Mouse (Mus musculus) cerebellum, adult 11-12 months (tissue): ENCODE measurements around the gene Bhlhb9.
"Not testable (repeated sequence)": the region's sequence is repeated elsewhere in the genome, so short reads cannot be mapped to it uniquely, and the experiment has no call there.

Experiments used
- DNase-seq: peaks from one replicate; pipeline ENCODE4 v3.0.0; 2022

Gene Bhlhb9

DNA sequence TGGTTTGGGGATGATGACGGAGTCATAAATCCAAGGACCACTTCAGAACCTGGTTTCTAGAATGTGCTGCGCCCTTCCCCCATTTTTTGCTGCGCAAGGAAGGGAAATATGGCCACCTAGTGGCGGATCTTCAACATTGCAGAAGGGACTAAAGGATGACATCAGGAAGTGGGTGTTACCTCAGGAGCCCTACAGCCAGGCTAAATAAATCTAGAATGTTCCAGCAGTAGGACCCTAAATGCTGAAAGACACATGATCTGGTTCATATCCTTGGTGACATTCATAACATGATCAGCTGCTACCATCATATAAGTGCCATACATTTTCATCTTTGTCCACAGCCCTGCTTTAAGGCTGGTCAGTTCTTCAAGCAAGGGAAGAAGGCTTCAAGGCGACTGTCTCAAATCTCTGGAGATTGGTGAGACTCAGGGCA lies at the start of gene Bhlhb9:
Gene Bhlhb9 (plus strand): TSS at position 383 of the 433 bp plus-strand sequence.
- peak; percentile 69 for DNase-seq

DNA sequence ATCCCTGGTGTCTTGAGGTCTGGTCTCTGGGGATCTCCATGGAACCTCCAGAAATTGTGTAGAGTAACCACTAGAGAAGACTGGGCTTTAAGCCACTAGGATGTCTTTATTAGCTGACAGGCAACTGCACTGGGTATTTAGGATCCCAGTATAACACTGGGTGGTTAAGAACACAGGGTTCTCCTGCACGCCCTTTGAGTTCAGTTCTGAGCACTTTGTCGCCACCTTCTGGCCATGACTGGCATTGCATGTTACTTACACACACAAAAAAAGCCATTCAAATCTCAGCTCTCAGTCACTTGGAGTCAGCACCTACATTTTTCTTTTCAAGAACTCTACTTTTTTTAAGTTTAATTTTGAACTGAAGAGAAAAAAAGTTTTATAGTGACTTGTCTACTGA lies 44.6 kb upstream of the Bhlhb9 start:
- DNase-seq: peak; percentile 32

DNA sequence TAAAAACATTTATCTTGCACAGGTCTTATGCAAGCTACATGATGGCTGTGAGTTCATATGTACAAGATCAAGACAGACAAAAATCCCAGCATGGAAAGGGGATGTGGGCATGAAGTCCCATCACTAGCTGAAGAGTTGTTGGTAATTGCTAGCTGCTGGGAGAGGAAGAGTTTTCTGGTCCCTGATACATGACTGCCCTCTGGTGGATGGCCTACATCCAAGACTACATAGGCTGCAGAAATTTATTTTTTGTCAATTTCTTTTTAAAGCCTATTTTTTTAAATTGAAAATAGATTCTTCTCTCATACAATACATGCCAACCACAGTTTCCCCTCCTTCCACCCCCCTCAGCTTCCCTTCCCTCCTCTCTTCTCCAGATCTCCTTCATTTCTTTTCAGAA lies 35.7 kb upstream of the Bhlhb9 start:
- DNase-seq: peak; percentile 10

DNA sequence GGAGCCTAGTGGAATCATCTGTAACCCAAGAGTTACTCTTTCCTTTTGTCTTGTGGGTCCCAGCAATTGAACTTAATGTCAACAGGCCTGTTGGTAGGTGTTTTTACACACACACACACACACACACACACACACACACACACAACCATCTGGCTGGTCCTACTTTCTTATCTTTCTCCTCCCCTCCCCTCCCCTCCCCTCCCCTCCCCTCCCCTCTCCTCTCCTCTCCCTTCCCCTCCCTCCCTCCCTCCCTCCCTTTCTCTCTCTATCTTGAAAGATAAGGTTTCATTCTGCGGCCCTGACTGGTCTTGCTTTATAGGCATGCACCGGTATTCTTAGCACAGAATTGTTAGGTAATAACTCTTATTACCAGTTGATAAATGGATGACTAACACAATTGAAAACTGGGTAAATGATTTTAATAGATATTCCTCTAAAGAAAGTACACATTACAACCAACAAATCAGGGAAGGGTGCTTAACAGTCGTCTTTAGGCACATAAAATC lies 29.3 kb upstream of the Bhlhb9 start:
- no peak for DNase-seq

DNA sequence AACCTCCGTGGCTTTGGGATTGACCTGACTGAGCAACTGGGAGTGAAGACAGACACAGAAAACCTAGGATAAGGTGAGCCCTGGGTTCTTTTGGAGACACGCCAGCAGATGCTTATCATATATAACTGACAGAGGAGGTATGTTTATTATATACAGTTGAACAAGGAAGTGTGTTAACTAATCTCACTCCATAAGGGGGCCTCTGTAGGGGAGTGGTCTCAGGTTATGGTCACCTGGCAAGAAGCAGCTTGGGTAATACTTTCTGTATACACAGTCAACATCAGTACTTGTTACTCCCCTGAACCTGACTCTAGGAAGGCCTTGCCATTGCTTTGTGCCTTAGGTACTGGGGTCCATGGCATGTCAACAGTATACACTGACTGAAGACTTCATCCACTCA lies 28.8 kb upstream of the Bhlhb9 start:
- DNase-seq: no peak

DNA sequence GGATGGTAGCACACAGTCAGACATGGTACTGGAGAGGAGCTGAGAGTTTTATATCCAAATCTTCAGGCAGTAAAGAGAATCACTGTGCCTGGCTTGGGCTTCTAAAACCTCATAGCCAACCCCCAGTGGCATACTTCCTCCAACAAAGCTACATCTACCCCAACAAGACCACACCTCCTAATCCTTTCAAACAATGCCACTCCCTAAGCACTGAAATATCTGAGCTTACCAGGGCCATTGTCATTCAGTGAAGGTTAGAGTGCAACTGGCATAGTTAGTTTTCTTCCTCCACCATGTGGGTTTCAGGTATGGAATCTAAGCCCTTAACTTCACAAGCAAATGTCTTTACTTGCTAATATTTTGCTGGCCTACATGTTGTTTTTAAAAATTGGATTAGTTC lies 5.9 kb upstream of the Bhlhb9 start:
- no peak for DNase-seq

DNA sequence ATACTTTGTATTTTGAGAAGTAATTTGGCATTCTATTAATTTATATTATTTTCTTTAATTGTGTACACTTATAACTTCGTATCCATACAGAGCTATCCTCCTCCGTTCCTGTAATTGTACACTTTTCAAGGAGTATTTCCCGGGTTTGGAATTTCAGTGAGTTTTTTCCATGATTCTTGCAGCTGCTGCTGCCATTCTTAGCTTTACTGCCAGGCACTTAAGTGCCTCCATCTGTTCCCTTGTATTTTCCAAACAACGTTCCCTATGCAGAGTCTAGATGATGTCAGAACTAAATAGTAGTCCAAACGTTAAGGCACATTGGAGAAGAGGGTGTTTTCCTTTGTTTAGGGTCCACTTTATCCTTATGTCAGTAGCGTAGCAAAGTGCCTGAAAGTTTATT lies 5.1 kb upstream of the Bhlhb9 start:
- DNase-seq: no peak

DNA sequence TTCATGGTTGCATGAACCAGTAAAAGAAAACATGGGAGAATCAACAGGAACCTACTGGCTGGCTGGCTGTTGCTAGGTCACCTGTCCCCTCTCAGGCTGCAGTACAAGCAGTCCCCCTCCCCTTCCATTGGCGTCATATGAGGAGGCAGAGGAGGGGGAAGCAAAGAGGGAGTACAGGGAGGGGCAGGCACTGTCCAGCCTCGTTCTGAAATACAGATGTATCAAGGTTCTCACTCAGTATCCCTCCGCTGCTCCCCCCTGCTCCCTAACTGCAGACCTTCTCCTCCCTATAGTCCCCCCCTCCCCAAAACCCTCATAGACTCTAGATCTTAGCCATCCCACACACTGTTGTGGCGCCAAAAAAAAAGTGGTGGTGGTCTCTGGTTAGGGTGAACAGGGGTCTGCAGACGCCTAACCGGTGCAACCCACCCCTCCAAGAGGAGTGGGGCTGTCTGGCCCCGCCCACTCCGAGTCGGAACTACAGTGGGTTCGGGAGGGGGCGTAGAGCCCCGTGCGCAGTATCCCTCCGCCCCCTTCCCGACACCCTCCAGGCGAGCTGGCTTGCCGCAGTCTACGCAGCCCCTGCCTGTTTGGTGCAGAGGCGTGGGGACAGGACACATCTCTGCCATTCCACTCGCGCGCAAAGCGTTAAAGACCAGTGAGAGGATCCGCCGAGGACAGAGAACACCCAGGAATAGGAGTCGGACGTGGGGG lies 1.6 kb upstream of the Bhlhb9 start:
- DNase-seq: peak; percentile 71

DNA sequence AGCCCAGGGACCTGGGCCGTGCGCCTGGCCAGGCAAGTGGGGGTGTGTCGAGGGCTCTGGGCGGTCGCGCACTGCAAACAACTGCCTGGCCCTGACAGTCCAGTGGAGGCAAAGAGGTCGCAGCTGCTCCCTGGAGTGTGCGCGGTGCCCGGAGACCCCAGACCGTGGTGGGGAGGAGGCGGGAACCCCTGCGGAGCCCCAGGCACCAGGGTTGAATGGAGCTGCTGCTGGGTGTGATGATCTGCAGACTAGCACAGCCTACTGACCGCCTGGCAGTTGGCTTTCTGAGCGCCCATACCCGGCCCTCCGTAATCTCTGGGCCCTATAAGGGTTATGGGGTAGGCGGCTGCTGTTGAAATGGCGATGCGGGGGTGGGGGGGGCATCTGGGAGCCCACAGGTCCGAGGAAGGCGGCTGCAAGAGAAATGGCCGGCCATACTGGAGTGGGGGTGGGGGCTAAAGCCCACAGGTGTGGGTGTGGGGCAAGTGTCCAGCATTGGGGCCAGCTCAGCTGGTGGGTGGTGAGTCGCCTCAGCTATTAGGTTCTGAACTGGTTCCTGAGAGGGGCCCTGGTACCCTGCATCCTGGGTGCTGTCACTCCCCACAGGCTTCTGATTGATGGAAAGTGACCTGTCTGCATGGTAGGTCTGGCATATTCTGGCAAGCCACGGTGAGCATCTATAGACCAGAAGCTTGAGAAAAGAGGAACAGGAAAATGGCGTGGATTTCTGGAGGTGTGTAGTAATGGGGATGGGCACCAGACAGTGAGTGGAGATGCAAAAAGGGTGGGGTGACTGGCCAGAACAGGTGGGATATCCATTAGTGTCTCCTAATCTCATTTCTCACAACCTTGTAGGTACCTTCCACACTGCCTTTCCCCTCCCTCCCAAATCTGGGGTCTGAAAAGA lies 836 bp upstream of the Bhlhb9 start:
- peak; percentile 52 for DNase-seq

DNA sequence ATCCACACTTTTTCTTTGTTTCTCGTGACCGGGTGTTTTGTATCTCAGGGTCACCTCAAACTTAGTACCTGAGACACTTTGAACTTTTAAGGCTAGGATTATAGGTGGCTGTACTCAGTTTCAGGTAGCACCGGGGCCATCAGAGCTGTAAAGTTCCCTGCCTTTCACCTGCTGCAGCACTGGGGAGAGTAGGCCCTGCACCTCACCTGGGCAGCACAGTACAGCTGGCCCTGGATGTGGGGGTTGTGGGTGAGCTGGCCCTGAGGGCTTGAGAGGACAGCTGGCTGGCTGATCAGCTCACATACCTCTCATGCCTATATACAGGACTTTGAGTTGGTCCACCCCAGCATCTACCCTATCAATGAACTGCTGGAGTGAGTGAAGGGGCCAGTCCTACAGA lies 6.8 kb downstream of the Bhlhb9 start:
- no peak for DNase-seq

DNA sequence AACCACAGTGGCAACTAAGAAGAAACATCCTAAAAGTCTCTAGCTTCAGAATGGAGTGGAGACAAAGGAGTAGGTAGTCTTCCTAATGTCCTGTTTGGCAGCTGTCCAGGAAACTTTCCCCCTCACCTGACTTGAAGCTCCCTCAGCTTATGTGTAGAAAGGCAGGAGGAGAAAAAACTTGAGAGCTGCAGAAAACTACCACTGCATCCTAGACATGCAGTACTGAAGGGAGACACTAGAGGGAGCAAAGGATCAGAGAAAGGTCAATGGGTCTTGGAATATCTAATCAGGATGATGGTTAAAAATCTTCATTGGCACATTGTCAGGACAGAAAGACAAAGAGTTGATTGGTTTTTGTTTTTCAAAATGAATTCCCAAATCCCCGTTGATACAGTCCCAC lies 8.4 kb downstream of the Bhlhb9 start:
- DNase-seq: peak; percentile 14

DNA sequence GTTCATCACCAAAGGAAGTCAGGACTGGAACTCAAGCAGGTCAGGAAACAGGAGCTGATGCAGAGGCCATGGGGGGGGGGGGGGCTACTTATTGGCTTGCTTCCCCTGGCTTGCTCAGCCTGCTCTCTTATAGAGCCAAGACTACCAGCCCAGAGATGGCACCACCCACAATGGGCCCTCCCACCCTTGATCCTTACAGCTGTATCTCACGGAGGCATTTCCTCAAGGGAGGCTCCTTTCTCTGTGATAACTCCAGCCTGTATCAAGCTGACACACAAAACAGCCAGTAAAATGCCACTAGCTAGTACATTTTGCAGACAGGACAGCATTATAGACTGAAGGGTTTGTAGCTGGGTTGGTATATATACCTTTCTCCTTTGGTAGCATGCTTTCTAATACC lies 38.5 kb downstream of the Bhlhb9 start:
- not testable (repeated sequence) for DNase-seq

DNA sequence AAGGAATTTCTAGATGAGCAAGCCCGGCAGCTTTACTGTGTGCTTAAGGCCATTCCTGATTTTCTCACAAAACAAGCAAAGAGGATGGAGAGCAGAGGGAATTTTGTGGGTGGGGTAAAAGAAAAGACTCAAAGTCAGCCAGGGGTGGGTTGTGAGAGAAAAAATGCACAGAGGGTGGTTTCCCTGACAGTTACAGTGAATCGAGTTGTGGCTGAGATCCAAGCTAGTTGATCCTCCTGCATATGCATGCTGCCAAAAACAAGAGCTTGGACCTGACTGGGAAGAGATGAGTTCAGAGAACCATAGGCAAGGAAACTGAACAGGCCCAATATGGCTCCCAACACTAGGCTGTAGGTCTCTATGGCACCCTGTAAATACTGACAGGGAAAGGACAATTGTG lies 40.5 kb downstream of the Bhlhb9 start:
- DNase-seq: peak; percentile 10

DNA sequence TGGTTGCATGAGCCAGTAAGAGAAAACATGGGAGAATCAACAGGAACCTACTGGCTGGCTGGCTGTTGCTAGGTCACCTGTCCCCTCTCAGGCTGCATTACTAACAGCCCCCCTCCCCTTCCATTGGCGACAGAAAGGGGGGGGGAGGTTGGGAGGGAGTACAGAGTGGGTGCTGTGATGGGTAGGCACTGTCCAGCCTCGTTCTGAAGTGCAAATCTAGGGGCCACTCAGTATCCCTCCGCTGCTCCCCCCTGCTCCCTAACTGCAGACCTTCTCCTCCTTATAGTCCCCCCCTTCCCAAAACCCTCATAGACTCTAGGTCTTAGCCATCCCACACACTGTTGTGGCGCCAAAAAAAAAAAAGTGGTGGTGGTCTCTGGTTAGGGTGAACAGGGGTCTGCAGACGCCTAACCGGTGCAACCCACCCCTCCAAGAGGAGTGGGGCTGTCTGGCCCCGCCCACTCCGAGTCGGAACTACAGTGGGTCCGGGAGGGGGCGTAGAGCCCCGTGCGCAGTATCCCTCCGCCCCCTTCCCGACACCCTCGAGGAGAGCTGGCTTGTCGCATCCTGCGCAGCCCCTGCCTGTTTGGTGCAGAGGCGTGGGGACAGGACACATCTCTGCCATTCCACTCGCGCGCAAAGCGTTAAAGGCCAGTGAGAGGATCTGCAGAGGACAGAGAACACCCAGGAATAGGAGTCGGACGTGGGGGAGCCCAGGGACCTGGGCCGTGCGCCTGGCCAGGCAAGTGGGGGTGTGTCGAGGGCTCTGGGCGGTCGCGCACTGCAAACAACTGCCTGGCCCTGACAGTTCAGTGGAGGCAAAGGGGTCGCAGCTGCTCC lies 41.3 kb downstream of the Bhlhb9 start, which contains the start of gene Gprasp2:
Gene Gprasp2 (plus strand): TSS at position 514 of the 840 bp plus-strand sequence.
- peak; percentile 79 for DNase-seq

DNA sequence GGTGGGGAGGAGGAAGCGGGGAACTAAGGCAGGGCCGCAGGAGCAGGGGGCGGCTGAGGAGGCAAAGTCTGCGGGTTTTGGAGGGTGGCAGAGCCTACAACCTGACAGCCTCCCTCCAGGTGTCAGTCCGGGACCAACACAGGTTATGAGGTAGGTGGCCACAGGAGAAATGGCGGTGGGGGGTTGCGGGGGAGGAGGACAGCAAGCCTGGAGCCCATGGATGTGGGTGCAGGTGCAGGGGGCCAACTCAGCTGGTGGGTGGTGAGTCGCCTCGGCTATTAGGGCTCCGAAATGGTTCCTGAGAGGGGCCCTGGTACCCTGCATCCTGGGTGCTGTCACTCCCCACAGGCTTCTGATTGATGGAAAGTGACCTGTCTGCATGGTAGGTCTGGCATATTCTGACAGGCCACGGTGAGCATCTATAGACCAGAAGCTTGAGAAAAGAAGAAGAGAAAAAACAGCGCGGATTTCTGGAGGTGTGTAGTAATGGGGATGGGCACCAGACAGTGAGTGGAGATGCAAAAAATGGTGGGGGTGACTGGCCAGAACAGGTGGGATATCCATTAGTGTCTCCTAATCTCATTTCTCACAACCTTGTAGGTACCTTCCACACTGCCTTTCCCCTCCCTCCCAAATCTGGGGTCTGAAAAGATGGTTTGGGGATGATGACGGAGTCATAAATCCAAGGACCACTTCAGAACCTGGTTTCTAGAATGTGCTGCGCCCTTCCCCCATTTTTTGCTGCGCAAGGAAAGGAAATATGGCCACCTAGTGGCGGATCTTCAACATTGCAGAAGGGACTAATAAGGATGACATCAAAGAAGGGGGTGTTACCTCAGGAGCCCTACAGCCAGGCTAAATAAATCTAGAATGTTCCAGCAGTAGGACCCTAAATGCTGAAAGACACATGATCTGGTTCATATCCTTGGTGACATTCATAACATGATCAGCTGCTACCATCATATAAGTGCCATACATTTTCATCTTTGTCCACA lies 42.3 kb downstream of the Bhlhb9 start:
- peak; percentile 62 for DNase-seq

DNA sequence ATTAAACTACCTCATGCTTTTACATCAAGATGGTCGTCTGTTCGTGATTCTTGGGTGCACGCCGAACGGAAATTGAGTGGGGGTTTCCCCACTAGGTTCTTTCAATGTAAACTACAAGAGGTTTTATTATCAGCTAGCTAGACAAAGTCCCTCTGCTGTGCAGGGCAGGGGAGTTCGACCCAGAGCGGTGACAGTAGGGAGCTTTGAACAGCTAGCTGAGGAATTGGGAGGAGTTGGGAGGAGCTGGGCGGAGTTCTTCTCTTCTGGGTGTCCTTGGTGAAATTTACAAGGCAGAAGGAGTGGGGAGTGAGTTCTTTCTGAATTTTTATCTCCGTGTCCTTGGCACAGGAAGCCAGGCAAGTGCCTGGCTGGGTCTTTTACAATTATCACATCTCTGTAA lies 69.4 kb downstream of the Bhlhb9 start:
- not testable (repeated sequence) for DNase-seq

DNA sequence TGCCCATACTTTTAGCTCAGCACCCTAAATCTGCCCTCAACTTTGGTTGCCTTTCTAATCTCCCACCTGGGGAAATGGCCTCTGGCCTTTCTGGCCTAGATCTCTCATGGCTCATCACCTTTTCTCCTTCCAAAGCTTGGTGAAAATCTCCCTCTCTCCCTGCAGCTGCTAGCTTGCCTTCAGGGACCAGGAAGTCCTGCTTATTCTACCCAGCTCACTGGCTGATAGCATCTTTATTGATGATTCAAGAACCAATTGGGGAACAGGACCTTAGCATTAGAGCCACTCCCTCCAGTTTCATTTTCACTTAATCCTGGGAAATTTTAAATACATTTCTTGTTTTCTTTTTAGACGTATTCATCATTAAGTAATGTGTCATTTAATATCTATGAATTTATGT lies 79.3 kb downstream of the Bhlhb9 start:
- no peak for DNase-seq

DNA sequence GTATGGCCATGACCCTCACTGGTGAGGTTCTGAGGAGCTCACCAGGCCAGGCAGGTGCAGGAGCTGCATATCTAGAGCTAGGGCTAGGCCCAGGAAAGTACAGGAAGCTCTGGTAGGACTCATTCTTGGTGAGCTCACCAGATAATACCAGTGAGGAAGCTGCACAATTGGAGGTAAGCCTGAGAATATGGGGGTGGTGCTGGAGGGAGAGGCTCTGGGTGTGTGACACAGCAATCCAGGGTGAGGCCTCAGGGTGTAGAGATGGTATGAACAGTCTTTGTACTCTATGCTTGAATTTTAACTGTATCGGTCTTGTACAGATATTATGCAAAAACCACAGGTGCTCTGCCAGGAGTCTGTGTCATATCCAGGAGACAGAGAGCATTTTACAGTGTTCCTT lies 82.2 kb downstream of the Bhlhb9 start:
- DNase-seq: no peak

DNA sequence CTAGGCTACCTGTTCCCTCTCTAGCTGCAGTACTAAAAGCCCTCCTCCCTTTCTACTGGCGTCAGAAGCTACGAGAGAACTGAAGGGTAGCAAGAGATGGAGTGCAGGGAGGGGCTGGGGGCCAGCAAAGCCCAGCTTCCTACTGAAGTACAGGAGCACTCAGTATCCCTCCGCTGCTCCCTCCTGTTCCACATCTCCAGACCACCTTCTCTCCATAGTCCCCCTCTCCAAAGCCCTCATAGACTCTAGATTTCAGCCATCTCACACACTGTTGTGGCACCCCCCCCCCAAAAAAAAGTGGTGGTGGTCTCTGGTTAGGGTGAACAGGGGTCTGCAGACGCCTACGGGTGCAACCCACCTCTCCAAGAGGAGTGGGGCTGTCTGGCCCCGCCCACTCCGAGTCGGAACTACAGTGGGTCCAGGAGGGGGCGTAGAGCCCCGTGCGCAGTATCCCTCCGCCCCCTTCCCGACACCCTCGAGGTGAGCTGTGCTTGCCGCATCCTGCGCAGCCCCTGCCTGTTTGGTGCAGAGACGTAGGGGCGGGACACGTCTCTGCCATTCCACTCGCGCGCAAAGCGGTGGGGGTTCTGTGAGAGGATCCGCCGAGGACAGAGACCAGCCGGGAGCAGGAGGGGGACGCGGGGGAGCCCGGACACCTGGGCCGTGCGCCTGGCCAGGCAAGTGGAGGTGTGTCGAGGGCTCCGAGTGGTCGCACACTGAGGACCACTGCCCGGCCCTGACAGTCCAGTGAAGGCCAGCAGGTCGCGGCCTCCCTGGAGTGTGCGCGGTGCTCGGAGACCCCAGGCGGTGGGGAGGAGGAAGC lies 88.2 kb downstream of the Bhlhb9 start:
- peak; percentile 85 for DNase-seq

DNA sequence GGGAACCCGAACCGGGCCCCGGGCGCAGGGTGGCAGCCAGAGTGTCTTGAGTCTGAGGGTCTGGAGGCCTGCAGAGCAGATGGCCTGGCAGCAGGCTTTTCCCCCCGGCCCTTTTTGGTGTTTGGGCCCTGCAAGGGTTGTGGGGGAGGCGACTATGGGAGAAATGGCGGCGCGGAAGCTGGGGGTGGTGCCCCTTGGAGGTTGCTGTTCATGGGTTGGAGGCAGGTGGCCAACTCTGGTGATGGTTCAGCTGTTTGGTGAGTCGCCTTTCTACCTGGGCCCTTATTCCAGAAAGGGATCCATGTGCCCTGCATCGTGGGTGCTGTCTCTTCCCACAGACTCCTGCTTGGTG lies 88.8 kb downstream of the Bhlhb9 start:
- peak; percentile 47 for DNase-seq

DNA sequence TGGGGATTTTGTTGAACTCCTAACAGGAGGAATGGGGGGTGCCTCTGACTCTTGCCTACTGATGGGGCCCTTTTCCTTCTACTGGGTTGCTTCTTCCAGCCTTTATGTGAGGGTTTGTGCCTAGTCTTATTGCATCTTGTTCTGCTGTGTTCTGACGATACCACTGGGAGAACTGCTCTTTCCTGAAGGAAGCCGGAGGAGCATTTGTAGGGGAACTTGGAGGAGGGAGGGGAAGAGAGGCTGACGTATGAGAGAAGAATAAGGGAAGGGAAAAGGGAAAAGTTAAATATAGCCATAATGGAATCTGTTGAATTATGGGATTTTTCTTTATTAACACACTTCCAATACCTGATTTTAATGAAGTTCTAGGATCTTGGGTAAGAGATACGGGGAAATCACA lies 119.2 kb downstream of the Bhlhb9 start:
- DNase-seq: no peak
